Mouse (Mus musculus) urinary bladder, adult 2 months (tissue): ENCODE data around the gene Trim11. TPM values are rescaled to one million over a fixed set of nuclear protein-coding genes. Genes with fewer than 3 reads are reported as not detected.

Experiments
- DNase-seq: peaks from one replicate; pipeline ENCODE4 v3.0.0; 2022; ENCODE audit warnings: low spot score
- polyA plus RNA-seq: library from polyadenylated mRNA; depleted of rRNA; stranded (reverse); fragments of >200 nt; gene quantifications from 2 replicates; pipeline ENCODE4 v1.2.3, GENCODE M21; 2012; rRNA removed

Trim11 gene
- polyA plus RNA-seq, 1 experiment, result 27.1 TPM

GRCm38 (mm10) chr11:59015052-59015451, 37.2 kb downstream of the Trim11 start:
- no peak for DNase-seq

- no peak for DNase-seq
These were observed 48.5 kb downstream of the Trim11 start for GRCm38 (mm10) chr11:59026411-59026810.

DNA sequence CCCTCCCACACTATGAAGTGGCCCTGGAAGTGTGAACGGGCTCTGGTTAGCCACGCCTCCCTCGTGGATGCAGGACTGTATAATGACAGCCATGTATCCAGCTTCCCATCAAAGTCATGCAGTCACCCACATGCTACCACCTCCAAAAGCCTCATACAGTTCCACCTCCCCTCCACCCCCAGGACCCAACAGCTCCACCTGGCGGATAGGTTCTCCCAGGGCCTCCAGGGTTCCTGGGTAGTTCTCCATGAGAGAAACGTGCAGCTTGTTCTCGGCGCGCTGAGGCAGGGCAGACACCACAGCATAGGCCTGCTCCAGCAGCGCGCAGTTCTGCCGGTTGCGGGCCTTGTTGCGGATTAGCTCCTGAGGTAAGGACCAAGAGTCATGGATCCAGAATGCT, 51.1 kb downstream of the Trim11 start:
- no peak for DNase-seq

Other genes starting within 250 kb of the Trim11 start
- gene Olfr317, start 238.9 kb upstream of the Trim11 start, polyA plus RNA-seq, result not detected in 2 replicates
- gene Olfr316, start 225.4 kb upstream of the Trim11 start, polyA plus RNA-seq, result not detected in 2 replicates
- gene Olfr315, start 204.9 kb upstream of the Trim11 start, polyA plus RNA-seq, result not detected in 2 replicates
- gene Olfr314, start 195.1 kb upstream of the Trim11 start, polyA plus RNA-seq, result not detected in 2 replicates
- gene Fam183b, start 176.1 kb upstream of the Trim11 start, polyA plus RNA-seq, result 4.1 and 4.7 TPM in 2 replicates
- gene Olfr313, start 163.1 kb upstream of the Trim11 start, polyA plus RNA-seq, result 0.01 TPM in 1 of 2 replicates, not detected in the other
- not detected in 2 replicates for gene Olfr312, start 148.9 kb upstream of the Trim11 start, polyA plus RNA-seq
- gene Olfr311, start 138.8 kb upstream of the Trim11 start, polyA plus RNA-seq, result not detected in 2 replicates
- 9.9 and 14.3 TPM in 2 replicates for gene Gm12258, start 130.9 kb upstream of the Trim11 start, polyA plus RNA-seq
- gene 2810021J22Rik, start 110.9 kb upstream of the Trim11 start, polyA plus RNA-seq, result 4.6 and 4.9 TPM in 2 replicates
- gene Zfp39, start 73.9 kb upstream of the Trim11 start, polyA plus RNA-seq, result 3.0 and 5.1 TPM in 2 replicates
- gene Btnl10, start 60.2 kb upstream of the Trim11 start, polyA plus RNA-seq, result not detected in 2 replicates
- 137 and 140 TPM in 2 replicates for gene Rnf187, start 39.2 kb upstream of the Trim11 start, polyA plus RNA-seq
- 1.3 and 2.2 TPM in 2 replicates for gene Hist3h2ba, start 29.2 kb upstream of the Trim11 start, polyA plus RNA-seq
- gene Hist3h2a, start 23.4 kb upstream of the Trim11 start, polyA plus RNA-seq, result 22.0 and 27.2 TPM in 2 replicates
- gene Trim17, start 23.4 kb upstream of the Trim11 start, polyA plus RNA-seq, result 0.23 and 0.49 TPM in 2 replicates
- 0.14 and 0.22 TPM in 2 replicates for gene Obscn, start 158.3 kb downstream of the Trim11 start, polyA plus RNA-seq
- gene Iba57, start 185.6 kb downstream of the Trim11 start, polyA plus RNA-seq, result 3.8 and 4.0 TPM in 2 replicates
- 8.9 and 9.5 TPM in 2 replicates for gene Gjc2, start 205.1 kb downstream of the Trim11 start, polyA plus RNA-seq
- gene Guk1, start 214.1 kb downstream of the Trim11 start, polyA plus RNA-seq, result 99.0 and 118 TPM in 2 replicates
- 35.2 and 35.4 TPM in 2 replicates for gene Mrpl55, start 224.4 kb downstream of the Trim11 start, polyA plus RNA-seq
- gene 2310033P09Rik, start 230.2 kb downstream of the Trim11 start, polyA plus RNA-seq, result 23.8 and 26.1 TPM in 2 replicates